ENCODE assay signal across 17 mouse cellular contexts in genomic region chr17:85932360-85933132, GRCm38 (mm10).
DNase-seq lines count a peak whose midpoint lies in the region; ATAC-seq and TF ChIP-seq lines count a peak whose summit lies in the region.
"Had no signal": no experiment of that assay in that cellular context is flagged by ENCODE, and none has a peak within 500 bp of the region (broad histone marks: within the 10 kb centered on the region; RNA-seq: fewer than 3 reads in every experiment).

No protein-coding gene starts in this region.

- H3K4me3 ChIP-seq in kidney, embryonic 16.5 days (ENCODE audit: low read length): no peak overlapping the region
- H3K4me3 ChIP-seq in kidney, adult 2 months (ENCODE audit: insufficient read depth, low read depth, low read length): no peak overlapping the region
- no peak overlapping the region for H3K4me3 ChIP-seq in embryonic facial prominence, embryonic 11.5 days (ENCODE audit: low read depth, low read length)
- H3K4me3 ChIP-seq in limb, embryonic 14.5 days (replicated peaks; ENCODE audit: low read length): no peak overlapping the region
- no peak overlapping the region for H3K4me3 ChIP-seq in heart, embryonic 11.5 days (ENCODE audit: low read depth, low read length)
- H3K4me3 ChIP-seq: heart, adult 2 months; midbrain, embryonic 12.5 days had no signal

- no peak overlapping the region; the same call in 1 of the 2 replicates for H3K9ac ChIP-seq in kidney, embryonic 16.5 days (replicated peaks; ENCODE audit: low read length)
- H3K9ac ChIP-seq in embryonic facial prominence, embryonic 11.5 days (replicated peaks; ENCODE audit: low read length): peak overlapping the region; percentile 4; the same call in 1 of the 2 replicates
- no peak overlapping the region for H3K9ac ChIP-seq in limb, embryonic 14.5 days (ENCODE audit: low read depth, low read length, severe bottlenecking)
- H3K9ac ChIP-seq in heart, embryonic 11.5 days (ENCODE audit: low read depth, low read length): no peak overlapping the region
- H3K9ac ChIP-seq: midbrain, embryonic 12.5 days had no signal

- peaks cover 4% of the 10 kb centered on the region; the same call in 1 of the 2 replicates for H3K9me3 ChIP-seq in kidney, embryonic 16.5 days (ENCODE audit: low read length)
- H3K9me3 ChIP-seq in embryonic facial prominence, embryonic 11.5 days (replicated peaks; ENCODE audit: control insufficient read depth, low read length): no peaks in the 10 kb centered on the region
- H3K9me3 ChIP-seq in limb, embryonic 14.5 days (ENCODE audit: control insufficient read depth, low read length): no peaks in the 10 kb centered on the region
- H3K9me3 ChIP-seq in heart, embryonic 11.5 days (replicated peaks; ENCODE audit: control insufficient read depth, low read length): no peaks in the 10 kb centered on the region
- H3K9me3 ChIP-seq: midbrain, embryonic 12.5 days had no signal

- no peak for TF ChIP-seq POLR2A in kidney, adult 2 months (IDR thresholded peaks at IDR 0.05; ENCODE audit: low read depth, low read length)
- no peak for TF ChIP-seq POLR2A in limb, embryonic 14.5 days (IDR thresholded peaks at IDR 0.05; ENCODE audit: borderline replicate concordance, extremely low read depth, insufficient read depth, insufficient read length)

- H3K4me2 ChIP-seq in kidney, embryonic 16.5 days (replicated peaks; ENCODE audit: low read depth, low read length): 0 out of 2 replicates have a peak overlapping the region, but pooled peaks have one; percentile 5
- H3K4me2 ChIP-seq in embryonic facial prominence, embryonic 11.5 days (ENCODE audit: low read depth, low read length): no peak overlapping the region; the same call in 1 of the 2 replicates
- H3K4me2 ChIP-seq in limb, embryonic 14.5 days (replicated peaks; ENCODE audit: low read depth, low read length, severe bottlenecking): peak overlapping the region; percentile 26
- no peak overlapping the region for H3K4me2 ChIP-seq in heart, embryonic 11.5 days
- H3K4me2 ChIP-seq: midbrain, embryonic 12.5 days had no signal

- H3K27ac ChIP-seq in kidney, embryonic 16.5 days (ENCODE audit: low read length): no peak overlapping the region
- no peak overlapping the region for H3K27ac ChIP-seq in kidney, adult 2 months (ENCODE audit: insufficient read depth, low read depth, low read length)
- H3K27ac ChIP-seq in embryonic facial prominence, embryonic 11.5 days (replicated peaks; ENCODE audit: low read depth, low read length): peak overlapping the region; percentile 53; the same call in 1 of the 2 replicates
- peak overlapping the region; percentile 71 for H3K27ac ChIP-seq in limb, embryonic 14.5 days (replicated peaks; ENCODE audit: low read depth, low read length)
- no peak overlapping the region for H3K27ac ChIP-seq in heart, embryonic 11.5 days (ENCODE audit: low read depth, low read length)
- H3K27ac ChIP-seq: heart, adult 2 months; midbrain, embryonic 12.5 days had no signal

- peak; percentile 65; the same call in 1 of the 2 replicates for ATAC-seq in kidney, embryonic 16.5 days (ENCODE audit: low FRiP score, low TSS enrichment)
- ATAC-seq in embryonic facial prominence, embryonic 11.5 days (replicated peaks; ENCODE audit: insufficient number of reproducible peaks, low FRiP score, low TSS enrichment, low read depth): peak; percentile 81
- peak; percentile 73 for ATAC-seq in limb, embryonic 14.5 days (ENCODE audit: low FRiP score, low read depth)
- no peak for ATAC-seq in heart, embryonic 11.5 days (replicated peaks; ENCODE audit: insufficient number of reproducible peaks, low FRiP score, low TSS enrichment)
- ATAC-seq: hindbrain, embryonic 16.5 days had no signal

- no peak for TF ChIP-seq CTCF in kidney, adult 2 months (conservative IDR thresholded peaks at IDR 0.05; ENCODE audit: insufficient read depth, insufficient read length, low read depth, low read length)

- WGBS in kidney, embryonic 16.5 days: 42% methylated on average over 30 of the region's 30 CpGs
- 58% methylated on average over 30 of the region's 30 CpGs for WGBS in kidney, adult 2 months
- 45% methylated on average over 30 of the region's 30 CpGs for WGBS in embryonic facial prominence, embryonic 11.5 days
- 15% methylated on average over 30 of the region's 30 CpGs for WGBS in limb, embryonic 14.5 days
- WGBS in heart, embryonic 11.5 days (ENCODE audit: insufficient replicate concordance): 79% methylated on average over 30 of the region's 30 CpGs

- DNase-seq in kidney, adult 2 months: no peak
- DNase-seq in MN1 (ENCODE audit: low spot score): peak; percentile 9
- DNase-seq in embryonic facial prominence, embryonic 11.5 days (ENCODE audit: low spot score): peak; percentile 87
- DNase-seq in limb, embryonic 14.5 days (ENCODE audit: low spot score): peak; percentile 74
- DNase-seq in urinary bladder, postnatal 4 days (ENCODE audit: low spot score in 2 of 2): no peak
- DNase-seq: cerebellum, adult 11-12 months; heart, adult 2 months; heart, postnatal 10 days; kidney, adult 9 months; layer of hippocampus, postnatal 36 days; lung, postnatal 14 days; right cerebral cortex, postnatal 4 days; thymus, postnatal 4 days had no signal

- H3K27me3 ChIP-seq in kidney, embryonic 16.5 days (ENCODE audit: insufficient read depth, low read length): peaks cover 8% of the 10 kb centered on the region
- no peaks in the 10 kb centered on the region for H3K27me3 ChIP-seq in kidney, adult 2 months (replicated peaks; ENCODE audit: control insufficient read depth, insufficient read depth, low read length)
- no peaks in the 10 kb centered on the region for H3K27me3 ChIP-seq in embryonic facial prominence, embryonic 11.5 days (ENCODE audit: control insufficient read depth, insufficient read depth, low read length)
- no peaks in the 10 kb centered on the region for H3K27me3 ChIP-seq in limb, embryonic 14.5 days (ENCODE audit: control insufficient read depth, insufficient read depth, low read length)
- no peaks in the 10 kb centered on the region for H3K27me3 ChIP-seq in heart, embryonic 11.5 days (ENCODE audit: control insufficient read depth, insufficient read depth, low read length)
- H3K27me3 ChIP-seq: midbrain, embryonic 12.5 days had no signal

- no peaks in the 10 kb centered on the region for H3K36me3 ChIP-seq in kidney, embryonic 16.5 days (ENCODE audit: insufficient read depth, low read length)
- no peaks in the 10 kb centered on the region for H3K36me3 ChIP-seq in kidney, adult 2 months (ENCODE audit: control insufficient read depth, insufficient read depth, low read length)
- no peaks in the 10 kb centered on the region for H3K36me3 ChIP-seq in embryonic facial prominence, embryonic 11.5 days (replicated peaks; ENCODE audit: control insufficient read depth, insufficient read depth, low read depth, low read length)
- H3K36me3 ChIP-seq in limb, embryonic 14.5 days (ENCODE audit: control insufficient read depth, insufficient read depth, low read length): no peaks in the 10 kb centered on the region
- H3K36me3 ChIP-seq in heart, embryonic 11.5 days (ENCODE audit: control insufficient read depth, insufficient read depth, low read length): no peaks in the 10 kb centered on the region
- H3K36me3 ChIP-seq: midbrain, embryonic 12.5 days had no signal

- no peaks in the 10 kb centered on the region; the same call in 1 of the 2 replicates for H3K4me1 ChIP-seq in kidney, embryonic 16.5 days (ENCODE audit: insufficient read depth, low read length)
- no peaks in the 10 kb centered on the region for H3K4me1 ChIP-seq in kidney, adult 2 months (ENCODE audit: control insufficient read depth, insufficient read depth, low read length)
- H3K4me1 ChIP-seq in embryonic facial prominence, embryonic 11.5 days (ENCODE audit: control insufficient read depth, insufficient read depth, low read length): peaks cover 3% of the 10 kb centered on the region; the same call in 1 of the 2 replicates
- peaks cover 61% of the 10 kb centered on the region for H3K4me1 ChIP-seq in limb, embryonic 14.5 days (ENCODE audit: control insufficient read depth, insufficient read depth, low read length)
- no peaks in the 10 kb centered on the region for H3K4me1 ChIP-seq in heart, embryonic 11.5 days (ENCODE audit: control insufficient read depth, insufficient read depth, low read length)

Comparison
In these comparisons a context has a peak if more than half of its experiments do, and no peak if none do; other contexts are left out.
1. H3K27ac ChIP-seq: peak in embryonic facial prominence, embryonic 11.5 days (single experiment) and limb, embryonic 14.5 days (single experiment); none in kidney, embryonic 16.5 days (single experiment), kidney, adult 2 months (single experiment) and heart, embryonic 11.5 days (single experiment).
2. H3K4me2 ChIP-seq: peak in kidney, embryonic 16.5 days (single experiment) and limb, embryonic 14.5 days (single experiment); none in embryonic facial prominence, embryonic 11.5 days (single experiment) and heart, embryonic 11.5 days (single experiment).
3. DNase-seq: peak in MN1 (single experiment), embryonic facial prominence, embryonic 11.5 days (single experiment) and limb, embryonic 14.5 days (single experiment); none in kidney, adult 2 months (single experiment) and urinary bladder, postnatal 4 days (0 of 2).